Mouse (Mus musculus): Measurements from ENCODE around the gene Itih2. TPM values are rescaled to one million over a fixed set of nuclear protein-coding genes. Genes with fewer than 3 reads are reported as not detected.

Itih2 gene
- polyA plus RNA-seq, 1 experiment from 2014 or later = 2.0 TPM

DNA sequence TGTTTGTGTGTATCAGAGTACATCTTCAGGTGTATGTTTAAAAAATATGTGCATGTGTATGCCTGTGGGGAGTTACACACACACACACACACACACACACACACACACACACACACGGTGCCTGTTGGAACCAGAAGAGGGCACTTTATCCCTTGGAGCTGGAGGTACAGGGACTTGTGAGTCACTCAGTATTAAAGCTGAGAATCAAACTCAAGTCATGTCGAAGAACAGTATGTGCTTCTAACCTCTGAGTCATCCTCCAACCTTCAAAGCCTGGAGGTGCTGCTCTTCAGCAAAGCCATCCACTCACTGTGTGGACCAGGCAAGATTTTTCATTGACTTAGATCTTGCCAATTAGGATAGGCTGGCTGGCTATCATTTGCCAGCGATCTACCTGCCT, 9.4 kb downstream of the Itih2 start:
- WGBS = 65% methylated on average over 3 of the region's 3 CpGs
- no peak overlapping the region for H3K4me2 ChIP-seq (replicated peaks; ENCODE audit: low read depth, low read length)

GRCm38 (mm10) chr2:10119276-10119675, 11.9 kb downstream of the Itih2 start:
- no peak overlapping the region for H3K27ac ChIP-seq (ENCODE audit: low read length)
- H3K36me3 ChIP-seq (ENCODE audit: insufficient read depth, low read length) = no peaks in the 10 kb centered on the region
- no peak for ATAC-seq (ENCODE audit: low FRiP score, low TSS enrichment)
- H3K9me3 ChIP-seq (ENCODE audit: low read length) = no peaks in the 10 kb centered on the region
- no peaks in the 10 kb centered on the region for H3K27me3 ChIP-seq (ENCODE audit: insufficient read depth, low read length)
- H3K4me2 ChIP-seq (replicated peaks; ENCODE audit: low read depth, low read length) = no peak overlapping the region
- 77% methylated on average over 8 of the region's 8 CpGs for WGBS
- no peak overlapping the region for H3K4me3 ChIP-seq (ENCODE audit: low read length)
- no peak overlapping the region for H3K9ac ChIP-seq (replicated peaks; ENCODE audit: low read length)
- H3K4me1 ChIP-seq (ENCODE audit: insufficient read depth, low read length) = no peaks in the 10 kb centered on the region

More for the DNA sequence above, 9.4 kb downstream of the Itih2 start:
- Histone ChIP-seq H3K27ac (ENCODE audit: low read length) (no peak overlapping the region), H3K9me3 (ENCODE audit: low read length) (no peaks in the 10 kb centered on the region), H3K27me3 (ENCODE audit: insufficient read depth, low read length) (no peaks in the 10 kb centered on the region), H3K4me1 (ENCODE audit: insufficient read depth, low read length) (no peaks in the 10 kb centered on the region), H3K36me3 (ENCODE audit: insufficient read depth, low read length) (no peaks in the 10 kb centered on the region), H3K4me3 (ENCODE audit: low read length) (no peak overlapping the region), H3K9ac (replicated peaks; ENCODE audit: low read length) (no peak overlapping the region)
- no peak for ATAC-seq (ENCODE audit: low FRiP score, low TSS enrichment)

- no peaks in the 10 kb centered on the region for H3K9me3 ChIP-seq (ENCODE audit: low read length)
- H3K4me2 ChIP-seq (replicated peaks; ENCODE audit: low read depth, low read length) = no peak overlapping the region
- H3K36me3 ChIP-seq (ENCODE audit: insufficient read depth, low read length) = no peaks in the 10 kb centered on the region
- no peak overlapping the region for H3K9ac ChIP-seq (replicated peaks; ENCODE audit: low read length)
- H3K4me3 ChIP-seq (ENCODE audit: low read length) = no peak overlapping the region
- H3K27ac ChIP-seq (ENCODE audit: low read length) = no peak overlapping the region
- no peaks in the 10 kb centered on the region for H3K27me3 ChIP-seq (ENCODE audit: insufficient read depth, low read length)
- H3K4me1 ChIP-seq (ENCODE audit: insufficient read depth, low read length) = no peaks in the 10 kb centered on the region
- WGBS = 70% methylated on average over 1 of the region's 1 CpGs
- no peak for ATAC-seq (ENCODE audit: low FRiP score, low TSS enrichment)
These were observed 12.4 kb downstream of the Itih2 start for GRCm38 (mm10) chr2:10118751-10119150.

GRCm38 (mm10) chr2:10108535-10109189, 22.5 kb downstream of the Itih2 start:
- Histone ChIP-seq H3K4me1 (ENCODE audit: insufficient read depth, low read length) (no peaks in the 10 kb centered on the region), H3K36me3 (ENCODE audit: insufficient read depth, low read length) (no peaks in the 10 kb centered on the region), H3K4me3 (ENCODE audit: low read length) (no peak overlapping the region), H3K9ac (replicated peaks; ENCODE audit: low read length) (no peak overlapping the region), H3K9me3 (ENCODE audit: low read length) (no peaks in the 10 kb centered on the region; the same call in 1 of the 2 replicates), H3K27me3 (ENCODE audit: insufficient read depth, low read length) (no peaks in the 10 kb centered on the region), H3K4me2 (replicated peaks; ENCODE audit: low read depth, low read length) (no peak overlapping the region), H3K27ac (ENCODE audit: low read length) (no peak overlapping the region)
- ATAC-seq (ENCODE audit: low FRiP score, low TSS enrichment) = no peak
- 58% methylated on average over 6 of the region's 6 CpGs for WGBS

GRCm38 (mm10) chr2:10101180-10101579, 30.0 kb downstream of the Itih2 start:
- H3K4me3 ChIP-seq (ENCODE audit: low read length) = no peak overlapping the region
- no peak overlapping the region for H3K9ac ChIP-seq (replicated peaks; ENCODE audit: low read length)
- no peak overlapping the region for H3K27ac ChIP-seq (ENCODE audit: low read length)
- no peak overlapping the region for H3K4me2 ChIP-seq (replicated peaks; ENCODE audit: low read depth, low read length)
- ATAC-seq (ENCODE audit: low FRiP score, low TSS enrichment) = no peak
- H3K9me3 ChIP-seq (ENCODE audit: low read length) = no peaks in the 10 kb centered on the region
- H3K4me1 ChIP-seq (ENCODE audit: insufficient read depth, low read length) = no peaks in the 10 kb centered on the region
- no peaks in the 10 kb centered on the region for H3K36me3 ChIP-seq (ENCODE audit: insufficient read depth, low read length)
- no peaks in the 10 kb centered on the region for H3K27me3 ChIP-seq (ENCODE audit: insufficient read depth, low read length)
- WGBS = 41% methylated on average over 6 of the region's 6 CpGs

GRCm38 (mm10) chr2:10100471-10100870, 30.7 kb downstream of the Itih2 start:
- Histone ChIP-seq H3K4me2 (replicated peaks; ENCODE audit: low read depth, low read length) (no peak overlapping the region), H3K4me3 (ENCODE audit: low read length) (no peak overlapping the region), H3K36me3 (ENCODE audit: insufficient read depth, low read length) (no peaks in the 10 kb centered on the region), H3K27me3 (ENCODE audit: insufficient read depth, low read length) (no peaks in the 10 kb centered on the region), H3K9me3 (ENCODE audit: low read length) (no peaks in the 10 kb centered on the region), H3K9ac (replicated peaks; ENCODE audit: low read length) (no peak overlapping the region), H3K27ac (ENCODE audit: low read length) (no peak overlapping the region), H3K4me1 (ENCODE audit: insufficient read depth, low read length) (no peaks in the 10 kb centered on the region)
- WGBS = 66% methylated on average over 2 of the region's 2 CpGs
- ATAC-seq (ENCODE audit: low FRiP score, low TSS enrichment) = no peak; the same call in 1 of the 2 replicates

GRCm38 (mm10) chr2:10098598-10099215, 32.5 kb downstream of the Itih2 start:
- Histone ChIP-seq H3K4me3 (ENCODE audit: low read length) (no peak overlapping the region), H3K27ac (ENCODE audit: low read length) (no peak overlapping the region), H3K27me3 (ENCODE audit: insufficient read depth, low read length) (no peaks in the 10 kb centered on the region), H3K36me3 (ENCODE audit: insufficient read depth, low read length) (no peaks in the 10 kb centered on the region), H3K4me2 (replicated peaks; ENCODE audit: low read depth, low read length) (no peak overlapping the region), H3K4me1 (ENCODE audit: insufficient read depth, low read length) (no peaks in the 10 kb centered on the region), H3K9ac (replicated peaks; ENCODE audit: low read length) (no peak overlapping the region), H3K9me3 (ENCODE audit: low read length) (no peaks in the 10 kb centered on the region)
- 33% methylated on average over 9 of the region's 9 CpGs for WGBS
- no peak for ATAC-seq (ENCODE audit: low FRiP score, low TSS enrichment)

DNA sequence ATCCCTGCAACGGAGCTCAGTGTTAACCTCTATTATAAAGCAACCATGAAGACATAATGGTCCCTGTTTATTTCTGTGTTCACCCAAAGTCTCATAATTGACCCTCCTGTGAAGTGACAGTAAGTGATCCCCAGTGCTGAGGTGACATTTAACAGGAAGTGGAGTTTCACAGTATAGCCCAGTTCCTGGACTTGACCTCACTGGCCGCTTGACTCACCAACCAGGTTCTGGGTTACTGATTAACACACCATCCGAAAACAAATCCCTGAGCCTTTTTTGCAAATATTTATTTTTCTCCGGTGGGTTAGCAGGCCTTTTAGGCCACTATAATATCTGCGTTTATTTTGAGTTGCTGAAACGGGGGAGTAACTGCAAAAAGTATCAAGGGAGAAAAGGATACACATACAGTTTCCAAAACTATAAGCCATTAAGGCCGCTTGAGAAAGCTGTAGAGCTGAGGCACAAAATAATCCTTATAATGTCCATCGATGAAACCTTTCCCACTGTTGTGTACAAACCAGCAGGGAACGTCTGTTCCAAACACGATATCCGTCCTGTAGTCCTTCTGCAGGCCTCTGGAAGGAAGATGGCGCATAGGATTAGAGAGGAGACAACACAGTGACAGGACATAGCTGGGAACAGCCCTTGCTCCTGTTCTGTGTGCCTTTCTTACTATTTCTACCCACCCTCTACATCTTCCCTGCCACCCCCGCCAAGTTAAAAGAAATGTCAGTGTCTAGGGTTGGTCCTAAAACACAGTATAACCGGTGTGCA, 36.7 kb downstream of the Itih2 start:
- Histone ChIP-seq H3K4me2 (replicated peaks; ENCODE audit: low read depth, low read length) (no peak overlapping the region), H3K4me1 (ENCODE audit: insufficient read depth, low read length) (no peaks in the 10 kb centered on the region), H3K36me3 (ENCODE audit: insufficient read depth, low read length) (peaks cover 32% of the 10 kb centered on the region), H3K9me3 (ENCODE audit: low read length) (no peaks in the 10 kb centered on the region), H3K4me3 (ENCODE audit: low read length) (no peak overlapping the region), H3K27ac (ENCODE audit: low read length) (no peak overlapping the region), H3K9ac (replicated peaks; ENCODE audit: low read length) (no peak overlapping the region), H3K27me3 (ENCODE audit: insufficient read depth, low read length) (no peaks in the 10 kb centered on the region)
- WGBS = 76% methylated on average over 14 of the region's 14 CpGs
- no peak for ATAC-seq (ENCODE audit: low FRiP score, low TSS enrichment)

- Histone ChIP-seq H3K9ac (replicated peaks; ENCODE audit: low read length) (no peak overlapping the region), H3K4me3 (ENCODE audit: low read length) (no peak overlapping the region), H3K4me1 (ENCODE audit: insufficient read depth, low read length) (no peaks in the 10 kb centered on the region), H3K27me3 (ENCODE audit: insufficient read depth, low read length) (no peaks in the 10 kb centered on the region), H3K27ac (ENCODE audit: low read length) (no peak overlapping the region), H3K9me3 (ENCODE audit: low read length) (no peaks in the 10 kb centered on the region), H3K36me3 (ENCODE audit: insufficient read depth, low read length) (peaks cover 45% of the 10 kb centered on the region), H3K4me2 (replicated peaks; ENCODE audit: low read depth, low read length) (no peak overlapping the region)
- WGBS = 77% methylated on average over 8 of the region's 8 CpGs
- no peak for ATAC-seq (ENCODE audit: low FRiP score, low TSS enrichment)
These were observed 43.8 kb downstream of the Itih2 start for GRCm38 (mm10) chr2:10087256-10087850.
